Mouse (Mus musculus) neural tube, embryonic 14.5 days (tissue): ENCODE results near the gene Serbp1. TPM values are rescaled to one million over a fixed set of nuclear protein-coding genes. Genes with fewer than 3 reads are reported as not detected.

Experiments used
- ATAC-seq: fragments of 200-750 bp; cut with Nextera tagmentation; 2 replicates; pipeline ENCODE4 v1.8.0; 2017; ENCODE audit warnings: low read depth, mild to moderate bottlenecking, moderate TSS enrichment, moderate library complexity
- H3K27ac ChIP-seq: fragments of 300-500 bp; sonication (generic); 2 replicates; pipeline ENCODE4 v1.5.1; 2014; ENCODE audit warnings: low read depth, mild to moderate bottlenecking, control low read depth, low read length, moderate library complexity, mixed read lengths
- H3K27me3 ChIP-seq: fragments of 300-500 bp; sonication (generic); 2 replicates; pipeline ENCODE4 v1.6.1; 2014; ENCODE audit warnings: low read length; ENCODE audit not compliant: control insufficient read depth, insufficient read depth
- H3K36me3 ChIP-seq: fragments of 300-500 bp; sonication (generic); 2 replicates; pipeline ENCODE4 v1.6.1; 2014; ENCODE audit warnings: low read length, mixed read lengths; ENCODE audit not compliant: control insufficient read depth, insufficient read depth
- H3K4me1 ChIP-seq: fragments of 300-500 bp; sonication (generic); 2 replicates; pipeline ENCODE4 v1.6.1; 2014; ENCODE audit warnings: low read length; ENCODE audit not compliant: control insufficient read depth, insufficient read depth
- H3K4me2 ChIP-seq: fragments of 300-500 bp; sonication (generic); 2 replicates; pipeline ENCODE4 v1.6.1; 2014; ENCODE audit warnings: mild to moderate bottlenecking, low read depth, low read length, control low read depth
- H3K4me3 ChIP-seq: fragments of 300-500 bp; sonication (generic); 2 replicates; pipeline ENCODE4 v1.5.1; 2014; ENCODE audit warnings: low read depth, low read length, control low read depth, mixed read lengths
- H3K9ac ChIP-seq: fragments of 300-500 bp; sonication (generic); replicated peaks from 2 replicates; pipeline ENCODE4 v1.6.1; 2014; ENCODE audit warnings: low read depth, mild to moderate bottlenecking, control low read depth, low read length, mixed read lengths
- H3K9me3 ChIP-seq: fragments of 300-500 bp; sonication (generic); 2 replicates; pipeline ENCODE4 v1.6.1; 2016; ENCODE audit warnings: low read length; ENCODE audit not compliant: control insufficient read depth
- WGBS: fragments of 180-500 bp; shearing (Covaris S2); extraction: QIAGEN DNeasy Blood & Tissue Kit; methylation state at CpG from one replicate; pipeline ENCODE4 v1.1.7; 2014; 5-methylcytosine and 5-hydroxymethylcytosine counted together
- polyA plus RNA-seq: library from polyadenylated mRNA; unstranded; fragments of >200 nt; fragmentation: Nextera tagmentation; extraction: Ambion mirVana; gene quantifications from 2 replicates; pipeline ENCODE4 v1.2.1, GENCODE M21; 2014

Gene Serbp1
- polyA plus RNA-seq, 1 experiment from 2014 or later: 305 TPM

DNA sequence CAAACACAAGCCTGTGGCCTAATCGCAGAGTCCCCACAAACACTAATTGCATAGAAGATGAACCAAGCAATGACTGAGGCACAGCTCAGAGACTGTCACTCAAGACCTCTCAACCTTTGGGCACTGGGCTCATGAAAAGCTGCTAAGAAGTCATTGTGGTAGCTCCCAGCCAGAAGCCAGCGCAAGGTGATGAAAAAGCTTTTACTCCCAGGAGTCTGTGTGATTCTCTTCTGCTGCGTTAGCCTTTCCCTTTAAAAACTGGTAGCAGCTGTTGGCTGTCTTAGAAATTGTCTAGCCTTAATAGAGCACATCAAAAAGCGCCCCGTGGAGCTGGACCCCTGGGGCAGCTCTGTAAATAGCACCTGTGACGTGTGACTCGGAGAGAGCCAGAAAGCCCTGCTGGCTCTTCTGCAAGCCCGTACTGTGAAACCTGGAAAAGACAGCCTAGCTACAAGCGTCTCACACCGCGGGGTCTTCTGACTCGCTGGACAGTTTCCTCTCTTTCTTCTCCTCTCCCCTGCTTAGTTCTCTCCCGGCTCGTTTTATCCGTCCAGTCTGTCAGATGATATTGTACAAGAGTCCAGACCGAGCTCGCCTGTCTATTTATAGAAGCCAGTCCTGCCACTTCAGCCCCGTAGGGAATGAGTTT, 9.4 kb upstream of the Serbp1 start:
- H3K27ac ChIP-seq: no peak overlapping the region
- 7% methylated on average over 18 of the region's 18 CpGs for WGBS

GRCm38 (mm10) chr6:67229521-67229920, 8.5 kb upstream of the Serbp1 start:
- H3K9ac ChIP-seq: no peak overlapping the region
- H3K36me3 ChIP-seq: no peaks in the 10 kb centered on the region
- H3K4me1 ChIP-seq: no peaks in the 10 kb centered on the region
- H3K27me3 ChIP-seq: no peaks in the 10 kb centered on the region
- H3K9me3 ChIP-seq: no peaks in the 10 kb centered on the region
- H3K27ac ChIP-seq: no peak overlapping the region
- WGBS: 36% methylated on average over 9 of the region's 9 CpGs
- no peak overlapping the region for H3K4me3 ChIP-seq
- no peak for ATAC-seq
- H3K4me2 ChIP-seq: no peak overlapping the region

More for the DNA sequence above, 9.4 kb upstream of the Serbp1 start:
- ATAC-seq: peak; percentile 79
- no peaks in the 10 kb centered on the region for H3K4me1 ChIP-seq
- H3K9me3 ChIP-seq: no peaks in the 10 kb centered on the region
- H3K9ac ChIP-seq: no peak overlapping the region
- peak overlapping the region; percentile 43 for H3K4me2 ChIP-seq
- no peaks in the 10 kb centered on the region for H3K27me3 ChIP-seq
- H3K36me3 ChIP-seq: no peaks in the 10 kb centered on the region
- H3K4me3 ChIP-seq: no peak overlapping the region; the same call in 1 of the 2 replicates

- 10% methylated on average over 10 of the region's 11 CpGs for WGBS
- H3K27ac ChIP-seq: no peak overlapping the region
- ATAC-seq: no peak
Measured at GRCm38 (mm10) chr6:67229922-67230518, 8.0 kb upstream of the Serbp1 start.

GRCm38 (mm10) chr6:67230950-67231349, 7.0 kb upstream of the Serbp1 start:
- H3K27ac ChIP-seq: no peak overlapping the region
- no peak overlapping the region for H3K4me2 ChIP-seq
- H3K36me3 ChIP-seq: no peaks in the 10 kb centered on the region
- H3K4me1 ChIP-seq: no peaks in the 10 kb centered on the region
- ATAC-seq: no peak
- H3K9me3 ChIP-seq: no peaks in the 10 kb centered on the region
- no peaks in the 10 kb centered on the region for H3K27me3 ChIP-seq
- H3K9ac ChIP-seq: no peak overlapping the region
- no peak overlapping the region for H3K4me3 ChIP-seq

More at GRCm38 (mm10) chr6:67229922-67230518, 8.0 kb upstream of the Serbp1 start:
- Histone ChIP-seq H3K27me3 (no peaks in the 10 kb centered on the region), H3K9me3 (no peaks in the 10 kb centered on the region), H3K9ac (no peak overlapping the region), H3K4me2 (no peak overlapping the region), H3K4me1 (no peaks in the 10 kb centered on the region), H3K4me3 (no peak overlapping the region), H3K36me3 (no peaks in the 10 kb centered on the region)

DNA sequence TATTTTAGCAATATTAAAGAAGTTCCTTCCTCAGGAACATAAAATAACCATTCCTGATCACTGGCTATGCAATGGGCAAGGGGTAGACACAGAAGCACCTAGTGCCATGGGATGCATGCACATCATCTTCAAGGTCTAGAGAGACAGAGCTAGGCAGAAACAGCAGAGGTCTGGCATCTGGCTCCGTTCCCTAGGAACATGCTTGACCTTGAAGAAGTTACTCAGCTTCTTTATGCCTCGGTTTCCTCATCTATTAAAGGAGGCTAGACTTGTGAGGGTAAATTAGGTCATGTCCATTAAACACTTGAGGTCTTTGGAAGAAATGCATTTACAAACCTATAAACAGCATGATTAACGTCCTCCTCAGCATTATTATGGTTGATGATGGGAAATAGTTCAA, 2.3 kb upstream of the Serbp1 start:
- H3K27ac ChIP-seq: no peak overlapping the region
- H3K4me1 ChIP-seq: no peaks in the 10 kb centered on the region
- WGBS: 85% methylated on average over 3 of the region's 3 CpGs
- no peak overlapping the region for H3K4me3 ChIP-seq
- no peaks in the 10 kb centered on the region for H3K36me3 ChIP-seq
- ATAC-seq: no peak
- H3K9ac ChIP-seq: no peak overlapping the region
- H3K9me3 ChIP-seq: no peaks in the 10 kb centered on the region
- no peaks in the 10 kb centered on the region for H3K27me3 ChIP-seq
- H3K4me2 ChIP-seq: no peak overlapping the region

DNA sequence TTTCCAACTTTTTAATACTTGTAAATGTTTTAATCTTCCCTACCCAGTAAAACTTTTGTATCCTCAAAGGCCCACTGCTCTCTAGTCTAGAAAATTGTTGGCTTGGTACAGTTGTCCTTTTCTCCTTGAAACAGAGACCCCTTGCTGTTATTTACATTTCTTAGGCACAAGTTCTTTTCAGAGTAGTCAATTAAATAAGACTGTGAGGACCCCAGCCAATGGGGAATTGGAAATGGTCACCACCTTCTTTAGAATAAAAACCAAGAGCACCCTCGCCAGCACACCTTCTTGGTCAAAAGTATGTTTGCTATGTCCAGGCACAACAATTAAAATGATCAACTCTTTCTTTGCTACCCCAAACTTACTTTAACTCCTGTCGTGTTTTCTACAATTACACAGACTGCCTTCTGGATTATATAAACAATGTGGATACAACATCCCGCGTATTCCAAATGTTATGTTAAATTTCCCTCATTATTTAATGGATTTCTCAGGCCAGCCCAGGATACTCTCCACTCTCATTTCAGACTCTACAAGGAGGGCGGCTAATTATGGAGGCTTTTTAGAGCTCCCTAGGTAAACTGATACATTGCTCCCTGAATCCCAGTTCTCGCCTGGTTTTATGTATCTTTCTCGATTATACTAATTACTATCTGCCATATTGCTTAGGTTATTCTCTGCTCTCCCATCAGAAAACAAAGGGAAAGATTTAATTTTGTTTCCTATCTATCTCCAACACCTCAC, 1.3 kb upstream of the Serbp1 start:
- peak; percentile 46; the same call in 1 of the 2 replicates for ATAC-seq
- Histone ChIP-seq H3K9ac (no peak overlapping the region), H3K4me1 (no peaks in the 10 kb centered on the region), H3K4me2 (no peak overlapping the region), H3K27me3 (no peaks in the 10 kb centered on the region), H3K9me3 (no peaks in the 10 kb centered on the region), H3K4me3 (no peak overlapping the region), H3K36me3 (no peaks in the 10 kb centered on the region), H3K27ac (no peak overlapping the region)
- 71% methylated on average over 7 of the region's 7 CpGs for whole genome bisulfite sequencing

GRCm38 (mm10) chr6:67241263-67241662, 3.3 kb downstream of the Serbp1 start:
- Histone ChIP-seq H3K4me3 (no peak overlapping the region), H3K9ac (no peak overlapping the region), H3K36me3 (no peaks in the 10 kb centered on the region), H3K27me3 (no peaks in the 10 kb centered on the region), H3K4me2 (no peak overlapping the region), H3K27ac (no peak overlapping the region), H3K9me3 (no peaks in the 10 kb centered on the region), H3K4me1 (no peaks in the 10 kb centered on the region)
- no peak for ATAC-seq
- 95% methylated on average over 3 of the region's 3 CpGs for WGBS

GRCm38 (mm10) chr6:67243765-67244420, 5.9 kb downstream of the Serbp1 start:
- no peak overlapping the region for H3K4me3 ChIP-seq
- H3K9ac ChIP-seq: no peak overlapping the region
- H3K4me1 ChIP-seq: no peaks in the 10 kb centered on the region
- H3K9me3 ChIP-seq: no peaks in the 10 kb centered on the region
- H3K27ac ChIP-seq: no peak overlapping the region
- no peaks in the 10 kb centered on the region for H3K27me3 ChIP-seq
- 96% methylated on average over 7 of the region's 7 CpGs for WGBS
- no peaks in the 10 kb centered on the region for H3K36me3 ChIP-seq
- no peak for ATAC-seq
- H3K4me2 ChIP-seq: no peak overlapping the region

DNA sequence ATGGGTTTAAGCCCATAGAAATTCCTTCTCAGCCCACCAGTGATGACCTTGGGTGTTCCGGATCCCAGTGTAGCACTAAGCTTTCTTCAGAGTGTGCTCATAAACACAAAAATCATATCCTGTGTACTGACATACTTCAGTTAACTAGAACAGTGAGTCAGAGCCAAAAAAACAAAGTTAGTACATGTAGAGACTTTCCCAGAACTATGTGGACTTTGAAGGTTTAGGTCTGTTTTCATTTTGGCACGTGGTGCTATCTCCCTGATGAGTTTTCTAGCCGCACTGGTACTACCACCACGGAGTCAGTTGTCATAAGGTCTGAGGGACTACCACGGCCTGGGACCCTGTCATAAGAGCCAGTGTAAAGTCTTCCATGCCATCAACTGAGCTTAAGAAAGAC, 6.5 kb downstream of the Serbp1 start:
- no peaks in the 10 kb centered on the region for H3K27me3 ChIP-seq
- no peak overlapping the region for H3K27ac ChIP-seq
- H3K9me3 ChIP-seq: no peaks in the 10 kb centered on the region
- H3K4me2 ChIP-seq: no peak overlapping the region
- no peaks in the 10 kb centered on the region for H3K4me1 ChIP-seq
- no peaks in the 10 kb centered on the region for H3K36me3 ChIP-seq
- 90% methylated on average over 5 of the region's 5 CpGs for WGBS
- no peak overlapping the region for H3K4me3 ChIP-seq
- no peak overlapping the region for H3K9ac ChIP-seq
- ATAC-seq: no peak
